Mouse (Mus musculus): ENCODE results near the gene Ccdc14. TPM values are rescaled to one million over a fixed set of nuclear protein-coding genes. Genes with fewer than 3 reads are reported as not detected.
"Not testable (repeated sequence)": the region's sequence is repeated elsewhere in the genome, so short reads cannot be mapped to it uniquely, and the experiment has no call there.

Ccdc14 gene
- polyA plus RNA-seq, 1 experiment from 2014 or later = 8.5 TPM

GRCm38 (mm10) chr16:34698721-34699120 lies 8.3 kb downstream of the Ccdc14 start:
- H3K4me3 ChIP-seq (ENCODE audit: low read depth, low read length); H3K27me3 ChIP-seq (replicated peaks; ENCODE audit: control insufficient read depth, insufficient read depth, low read length); H3K36me3 ChIP-seq (ENCODE audit: control insufficient read depth, insufficient read depth, low read length); ATAC-seq (replicated peaks; ENCODE audit: low FRiP score); H3K9ac ChIP-seq (ENCODE audit: low read depth, low read length); H3K4me2 ChIP-seq; DNase-seq (ENCODE audit: low spot score); H3K9me3 ChIP-seq (ENCODE audit: control insufficient read depth, low read length); H3K27ac ChIP-seq (ENCODE audit: low read depth, low read length); H3K4me1 ChIP-seq (replicated peaks; ENCODE audit: control insufficient read depth, insufficient read depth, low read length): not testable (repeated sequence)
- 76% methylated on average over 3 of the region's 3 CpGs for WGBS

- WGBS = 31% methylated on average over 7 of the region's 7 CpGs
- ATAC-seq (replicated peaks; ENCODE audit: low FRiP score) = peak; percentile 45
- Histone ChIP-seq H3K9ac (ENCODE audit: low read depth, low read length) (no peak overlapping the region), H3K4me1 (replicated peaks; ENCODE audit: control insufficient read depth, insufficient read depth, low read length) (no peaks in the 10 kb centered on the region), H3K27me3 (replicated peaks; ENCODE audit: control insufficient read depth, insufficient read depth, low read length) (no peaks in the 10 kb centered on the region), H3K36me3 (ENCODE audit: control insufficient read depth, insufficient read depth, low read length) (no peaks in the 10 kb centered on the region; the same call in 1 of the 2 replicates), H3K27ac (ENCODE audit: low read depth, low read length) (no peak overlapping the region), H3K4me3 (ENCODE audit: low read depth, low read length) (no peak overlapping the region), H3K9me3 (ENCODE audit: control insufficient read depth, low read length) (no peaks in the 10 kb centered on the region), H3K4me2 (no peak overlapping the region)
- no peak for DNase-seq (ENCODE audit: low spot score)
Observed at GRCm38 (mm10) chr16:34700165-34700827, 9.9 kb downstream of the Ccdc14 start.

DNA sequence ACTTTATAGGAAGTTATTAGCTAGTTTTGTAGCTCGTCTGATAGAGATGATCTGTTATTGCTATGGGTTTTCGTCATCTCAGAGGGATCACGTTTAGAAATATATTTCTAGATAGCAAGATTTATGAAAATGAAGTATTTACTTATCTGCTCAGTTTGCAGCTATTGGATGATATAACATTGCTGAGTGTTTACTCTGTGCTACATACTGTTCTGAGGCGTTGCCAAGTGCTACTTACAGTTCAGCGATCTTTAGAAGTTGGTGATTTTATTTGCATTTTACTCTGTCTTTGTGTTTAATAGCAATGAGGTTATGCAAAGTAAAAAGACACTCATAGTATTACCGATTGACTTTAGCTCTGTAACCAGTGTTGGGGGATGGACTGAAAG lies 10.4 kb downstream of the Ccdc14 start:
- H3K27ac ChIP-seq (ENCODE audit: low read depth, low read length) = no peak overlapping the region
- no peak overlapping the region for H3K9ac ChIP-seq (ENCODE audit: low read depth, low read length)
- H3K4me2 ChIP-seq = no peak overlapping the region
- DNase-seq (ENCODE audit: low spot score) = no peak
- ATAC-seq (replicated peaks; ENCODE audit: low FRiP score) = no peak
- H3K36me3 ChIP-seq (ENCODE audit: control insufficient read depth, insufficient read depth, low read length) = peaks cover 2% of the 10 kb centered on the region; the same call in 1 of the 2 replicates
- H3K9me3 ChIP-seq (ENCODE audit: control insufficient read depth, low read length) = no peaks in the 10 kb centered on the region
- 81% methylated on average over 6 of the region's 6 CpGs for WGBS
- H3K4me3 ChIP-seq (ENCODE audit: low read depth, low read length) = no peak overlapping the region
- H3K27me3 ChIP-seq (replicated peaks; ENCODE audit: control insufficient read depth, insufficient read depth, low read length) = no peaks in the 10 kb centered on the region
- H3K4me1 ChIP-seq (replicated peaks; ENCODE audit: control insufficient read depth, insufficient read depth, low read length) = no peaks in the 10 kb centered on the region

GRCm38 (mm10) chr16:34706019-34706418 lies 15.6 kb downstream of the Ccdc14 start:
- no peak for DNase-seq (ENCODE audit: low spot score)
- H3K27ac ChIP-seq (ENCODE audit: low read depth, low read length) = no peak overlapping the region
- H3K9ac ChIP-seq (ENCODE audit: low read depth, low read length) = no peak overlapping the region
- no peak overlapping the region for H3K4me2 ChIP-seq
- H3K36me3 ChIP-seq (ENCODE audit: control insufficient read depth, insufficient read depth, low read length) = peaks cover 10% of the 10 kb centered on the region
- H3K27me3 ChIP-seq (replicated peaks; ENCODE audit: control insufficient read depth, insufficient read depth, low read length) = no peaks in the 10 kb centered on the region
- no peaks in the 10 kb centered on the region for H3K9me3 ChIP-seq (ENCODE audit: control insufficient read depth, low read length)
- H3K4me3 ChIP-seq (ENCODE audit: low read depth, low read length) = no peak overlapping the region
- no peaks in the 10 kb centered on the region for H3K4me1 ChIP-seq (replicated peaks; ENCODE audit: control insufficient read depth, insufficient read depth, low read length)
- no peak for ATAC-seq (replicated peaks; ENCODE audit: low FRiP score)
- 84% methylated on average over 2 of the region's 2 CpGs for WGBS

DNA sequence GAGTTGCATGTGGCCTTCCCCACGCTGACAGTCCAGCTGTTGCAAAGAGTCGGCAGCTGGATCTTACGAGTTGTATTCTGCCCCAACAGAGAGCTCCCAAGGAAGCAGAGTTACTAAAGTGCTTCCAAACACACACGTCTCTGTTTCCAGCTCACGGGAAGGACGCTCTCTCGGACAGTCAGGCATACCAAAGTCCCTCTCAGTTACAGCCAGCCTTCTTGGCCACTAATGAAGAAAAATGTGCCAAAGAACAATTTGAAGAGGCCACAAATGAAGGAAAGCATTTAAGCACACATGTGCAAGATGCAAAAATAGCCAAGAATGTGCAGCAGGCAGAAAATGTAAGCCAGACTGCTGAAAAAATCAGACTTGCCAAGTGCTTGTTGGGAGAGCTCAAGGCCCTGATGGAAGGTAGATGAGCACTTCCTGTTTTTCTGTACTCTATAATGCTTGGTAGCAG lies 16.1 kb downstream of the Ccdc14 start:
- Histone ChIP-seq H3K36me3 (ENCODE audit: control insufficient read depth, insufficient read depth, low read length) (peaks cover 10% of the 10 kb centered on the region), H3K4me3 (ENCODE audit: low read depth, low read length) (no peak overlapping the region), H3K4me2 (no peak overlapping the region), H3K27ac (ENCODE audit: low read depth, low read length) (no peak overlapping the region), H3K9ac (ENCODE audit: low read depth, low read length) (no peak overlapping the region), H3K27me3 (replicated peaks; ENCODE audit: control insufficient read depth, insufficient read depth, low read length) (no peaks in the 10 kb centered on the region), H3K4me1 (replicated peaks; ENCODE audit: control insufficient read depth, insufficient read depth, low read length) (no peaks in the 10 kb centered on the region), H3K9me3 (ENCODE audit: control insufficient read depth, low read length) (no peaks in the 10 kb centered on the region)
- DNase-seq (ENCODE audit: low spot score) (no peak), ATAC-seq (replicated peaks; ENCODE audit: low FRiP score) (no peak)
- 84% methylated on average over 7 of the region's 7 CpGs for WGBS

GRCm38 (mm10) chr16:34711481-34711880 lies 21.1 kb downstream of the Ccdc14 start:
- ATAC-seq (replicated peaks; ENCODE audit: low FRiP score) (no peak), DNase-seq (ENCODE audit: low spot score) (no peak)
- no peak overlapping the region for H3K27ac ChIP-seq (ENCODE audit: low read depth, low read length)
- no peak overlapping the region for H3K4me2 ChIP-seq
- peaks cover 8% of the 10 kb centered on the region for H3K36me3 ChIP-seq (ENCODE audit: control insufficient read depth, insufficient read depth, low read length)
- WGBS = 88% methylated on average over 3 of the region's 3 CpGs
- no peaks in the 10 kb centered on the region for H3K9me3 ChIP-seq (ENCODE audit: control insufficient read depth, low read length)
- no peak overlapping the region for H3K9ac ChIP-seq (ENCODE audit: low read depth, low read length)
- no peak overlapping the region for H3K4me3 ChIP-seq (ENCODE audit: low read depth, low read length)
- H3K27me3 ChIP-seq (replicated peaks; ENCODE audit: control insufficient read depth, insufficient read depth, low read length) = no peaks in the 10 kb centered on the region
- H3K4me1 ChIP-seq (replicated peaks; ENCODE audit: control insufficient read depth, insufficient read depth, low read length) = no peaks in the 10 kb centered on the region

GRCm38 (mm10) chr16:34725156-34725555 lies 34.7 kb downstream of the Ccdc14 start:
- H3K4me2 ChIP-seq = no peak overlapping the region
- H3K4me3 ChIP-seq (ENCODE audit: low read depth, low read length) = no peak overlapping the region
- peaks cover 7% of the 10 kb centered on the region for H3K36me3 ChIP-seq (ENCODE audit: control insufficient read depth, insufficient read depth, low read length)
- H3K27me3 ChIP-seq (replicated peaks; ENCODE audit: control insufficient read depth, insufficient read depth, low read length) = no peaks in the 10 kb centered on the region
- H3K9ac ChIP-seq (ENCODE audit: low read depth, low read length) = no peak overlapping the region
- no peaks in the 10 kb centered on the region for H3K9me3 ChIP-seq (ENCODE audit: control insufficient read depth, low read length)
- H3K4me1 ChIP-seq (replicated peaks; ENCODE audit: control insufficient read depth, insufficient read depth, low read length) = no peaks in the 10 kb centered on the region; the same call in 1 of the 2 replicates
- DNase-seq (ENCODE audit: low spot score) (no peak), ATAC-seq (replicated peaks; ENCODE audit: low FRiP score) (no peak)
- WGBS = 85% methylated on average over 3 of the region's 3 CpGs
- H3K27ac ChIP-seq (ENCODE audit: low read depth, low read length) = no peak overlapping the region

GRCm38 (mm10) chr16:34728610-34729009 lies 38.2 kb downstream of the Ccdc14 start:
- not testable (repeated sequence) for H3K4me2 ChIP-seq; H3K4me3 ChIP-seq (ENCODE audit: low read depth, low read length); H3K36me3 ChIP-seq (ENCODE audit: control insufficient read depth, insufficient read depth, low read length); H3K9me3 ChIP-seq (ENCODE audit: control insufficient read depth, low read length); H3K4me1 ChIP-seq (replicated peaks; ENCODE audit: control insufficient read depth, insufficient read depth, low read length); H3K27ac ChIP-seq (ENCODE audit: low read depth, low read length); ATAC-seq (replicated peaks; ENCODE audit: low FRiP score); H3K9ac ChIP-seq (ENCODE audit: low read depth, low read length); H3K27me3 ChIP-seq (replicated peaks; ENCODE audit: control insufficient read depth, insufficient read depth, low read length); DNase-seq (ENCODE audit: low spot score)

- H3K9me3 ChIP-seq (ENCODE audit: control insufficient read depth, low read length) = no peaks in the 10 kb centered on the region
- no peaks in the 10 kb centered on the region; the same call in 1 of the 2 replicates for H3K4me1 ChIP-seq (replicated peaks; ENCODE audit: control insufficient read depth, insufficient read depth, low read length)
- ATAC-seq (replicated peaks; ENCODE audit: low FRiP score) (no peak), DNase-seq (ENCODE audit: low spot score) (no peak)
- no peak overlapping the region for H3K9ac ChIP-seq (ENCODE audit: low read depth, low read length)
- no peaks in the 10 kb centered on the region for H3K36me3 ChIP-seq (ENCODE audit: control insufficient read depth, insufficient read depth, low read length)
- no peak overlapping the region for H3K27ac ChIP-seq (ENCODE audit: low read depth, low read length)
- H3K4me3 ChIP-seq (ENCODE audit: low read depth, low read length) = no peak overlapping the region
- WGBS = 84% methylated on average over 1 of the region's 1 CpGs
- no peaks in the 10 kb centered on the region for H3K27me3 ChIP-seq (replicated peaks; ENCODE audit: control insufficient read depth, insufficient read depth, low read length)
- no peak overlapping the region for H3K4me2 ChIP-seq
Observed at GRCm38 (mm10) chr16:34729371-34729770, 39.0 kb downstream of the Ccdc14 start.
